ENCODE assay signal across 14 mouse cellular contexts in genomic region chr14:99579765-99580266, GRCm38 (mm10).
DNase-seq lines count a peak whose midpoint lies in the region; ATAC-seq and TF ChIP-seq lines count a peak whose summit lies in the region.
"Had no signal": no experiment of that assay in that cellular context is flagged by ENCODE, and none has a peak within 500 bp of the region (broad histone marks: within the 10 kb centered on the region; RNA-seq: fewer than 3 reads in every experiment).

No protein-coding gene starts in this region.

- no peaks in the 10 kb centered on the region for H3K4me1 ChIP-seq in forebrain, postnatal 0 days (ENCODE audit: insufficient read depth)
- H3K4me1 ChIP-seq in forebrain, embryonic 15.5 days: peaks cover 6% of the 10 kb centered on the region; the same call in 1 of the 2 replicates
- H3K4me1 ChIP-seq in kidney, embryonic 16.5 days (ENCODE audit: insufficient read depth, low read length): 0 out of 2 replicates have a peak, but pooled peaks cover 4% of the 10 kb centered on the region
- H3K4me1 ChIP-seq in intestine, embryonic 14.5 days (replicated peaks; ENCODE audit: control insufficient read depth, insufficient read depth, low read length): peaks cover 15% of the 10 kb centered on the region; the same call in 1 of the 2 replicates
- H3K4me1 ChIP-seq in stomach, embryonic 15.5 days: no peaks in the 10 kb centered on the region; the same call in 1 of the 2 replicates
- H3K4me1 ChIP-seq: liver, embryonic 15.5 days; megakaryocyte, embryonic 14.5 days; neural tube, embryonic 12.5 days had no signal

- no peak for TF ChIP-seq CTCF in forebrain, postnatal 0 days (IDR thresholded peaks at IDR 0.05; ENCODE audit: low read depth)

- WGBS in forebrain, postnatal 0 days: 71% methylated on average over 4 of the region's 4 CpGs
- WGBS in forebrain, embryonic 15.5 days: 75% methylated on average over 4 of the region's 4 CpGs
- 75% methylated on average over 4 of the region's 4 CpGs for WGBS in kidney, embryonic 16.5 days
- 56% methylated on average over 4 of the region's 4 CpGs for WGBS in intestine, embryonic 14.5 days
- WGBS in stomach, embryonic 15.5 days: 62% methylated on average over 4 of the region's 4 CpGs

- H3K9me3 ChIP-seq in forebrain, postnatal 0 days (ENCODE audit: low read length): no peaks in the 10 kb centered on the region
- H3K9me3 ChIP-seq in forebrain, embryonic 15.5 days: no peaks in the 10 kb centered on the region
- H3K9me3 ChIP-seq in kidney, embryonic 16.5 days (ENCODE audit: low read length): no peaks in the 10 kb centered on the region
- no peaks in the 10 kb centered on the region for H3K9me3 ChIP-seq in intestine, embryonic 14.5 days (ENCODE audit: control insufficient read depth, low read length)
- no peaks in the 10 kb centered on the region for H3K9me3 ChIP-seq in stomach, embryonic 15.5 days
- H3K9me3 ChIP-seq: hindbrain, embryonic 10.5 days; liver, embryonic 15.5 days; neural tube, embryonic 12.5 days had no signal

- DNase-seq in forebrain, postnatal 0 days: no peak
- no peak for DNase-seq in kidney, postnatal 14 days
- no peak for DNase-seq in intestine, embryonic 14.5 days (ENCODE audit: low spot score)
- no peak for DNase-seq in ovary, postnatal 10 days (ENCODE audit: low spot score)
- DNase-seq in cerebellum, adult 9-11 months: no peak
- DNase-seq: thymus, postnatal 14 days had no signal

- H3K27ac ChIP-seq in forebrain, postnatal 0 days (ENCODE audit: low read depth, low read length): no peak overlapping the region; the same call in 1 of the 2 replicates
- H3K27ac ChIP-seq in forebrain, embryonic 15.5 days (replicated peaks): no peak overlapping the region
- peak overlapping the region; percentile 65; the same call in 1 of the 2 replicates for H3K27ac ChIP-seq in kidney, embryonic 16.5 days (ENCODE audit: low read length)
- H3K27ac ChIP-seq in intestine, embryonic 14.5 days (ENCODE audit: low read depth): peak overlapping the region; percentile 43; the same call in 1 of the 2 replicates
- H3K27ac ChIP-seq in stomach, embryonic 15.5 days: peak overlapping the region; percentile 89
- H3K27ac ChIP-seq: hindbrain, embryonic 10.5 days; liver, embryonic 15.5 days; neural tube, embryonic 12.5 days had no signal

- peak overlapping the region; percentile 39 for H3K4me2 ChIP-seq in forebrain, postnatal 0 days (ENCODE audit: low read depth)
- no peak overlapping the region for H3K4me2 ChIP-seq in forebrain, embryonic 15.5 days (replicated peaks)
- no peak overlapping the region for H3K4me2 ChIP-seq in kidney, embryonic 16.5 days (replicated peaks; ENCODE audit: low read depth, low read length)
- H3K4me2 ChIP-seq in intestine, embryonic 14.5 days (ENCODE audit: low read length): no peak overlapping the region
- H3K4me2 ChIP-seq in stomach, embryonic 15.5 days: peak overlapping the region; percentile 51; the same call in 1 of the 2 replicates
- H3K4me2 ChIP-seq: liver, embryonic 15.5 days; neural tube, embryonic 12.5 days had no signal

- H3K9ac ChIP-seq in forebrain, postnatal 0 days: no peak overlapping the region
- H3K9ac ChIP-seq in forebrain, embryonic 15.5 days (replicated peaks): no peak overlapping the region
- H3K9ac ChIP-seq in kidney, embryonic 16.5 days (replicated peaks; ENCODE audit: low read length): no peak overlapping the region
- H3K9ac ChIP-seq in intestine, embryonic 14.5 days (ENCODE audit: low read length): no peak overlapping the region
- H3K9ac ChIP-seq in stomach, embryonic 15.5 days: no peak overlapping the region
- H3K9ac ChIP-seq: liver, embryonic 15.5 days; neural tube, embryonic 12.5 days had no signal

- H3K27me3 ChIP-seq in forebrain, postnatal 0 days (ENCODE audit: insufficient read depth, low read length): no peaks in the 10 kb centered on the region
- H3K27me3 ChIP-seq in forebrain, embryonic 15.5 days: no peaks in the 10 kb centered on the region
- no peaks in the 10 kb centered on the region for H3K27me3 ChIP-seq in kidney, embryonic 16.5 days (ENCODE audit: insufficient read depth, low read length)
- H3K27me3 ChIP-seq in intestine, embryonic 14.5 days (replicated peaks; ENCODE audit: control insufficient read depth, insufficient read depth, low read length): no peaks in the 10 kb centered on the region
- H3K27me3 ChIP-seq in stomach, embryonic 15.5 days (replicated peaks): no peaks in the 10 kb centered on the region
- H3K27me3 ChIP-seq: liver, embryonic 15.5 days; megakaryocyte, embryonic 14.5 days; neural tube, embryonic 12.5 days; Patski had no signal

- H3K4me3 ChIP-seq in forebrain, postnatal 0 days (ENCODE audit: low read depth, low read length): no peak overlapping the region
- H3K4me3 ChIP-seq in forebrain, embryonic 15.5 days: no peak overlapping the region
- peak overlapping the region; percentile 11; the same call in 1 of the 2 replicates for H3K4me3 ChIP-seq in kidney, embryonic 16.5 days (ENCODE audit: low read length)
- no peak overlapping the region for H3K4me3 ChIP-seq in intestine, embryonic 14.5 days (ENCODE audit: low read depth, low read length)
- H3K4me3 ChIP-seq in stomach, embryonic 15.5 days (replicated peaks): no peak overlapping the region
- H3K4me3 ChIP-seq: hindbrain, embryonic 10.5 days; liver, embryonic 15.5 days; megakaryocyte, embryonic 14.5 days; neural tube, embryonic 12.5 days had no signal

- ATAC-seq in forebrain, postnatal 0 days: no peak
- ATAC-seq in forebrain, embryonic 15.5 days (replicated peaks): no peak
- ATAC-seq in kidney, embryonic 16.5 days (ENCODE audit: low FRiP score, low TSS enrichment): no peak
- ATAC-seq in intestine, embryonic 14.5 days (replicated peaks; ENCODE audit: low FRiP score, low TSS enrichment, low read depth): no peak
- peak; percentile 4; the same call in 1 of the 2 replicates for ATAC-seq in stomach, embryonic 15.5 days (ENCODE audit: insufficient read depth, low FRiP score, low read depth)
- ATAC-seq: Patski had no signal

- no peaks in the 10 kb centered on the region for H3K36me3 ChIP-seq in forebrain, postnatal 0 days (ENCODE audit: insufficient read depth)
- no peaks in the 10 kb centered on the region for H3K36me3 ChIP-seq in forebrain, embryonic 15.5 days
- H3K36me3 ChIP-seq in kidney, embryonic 16.5 days (ENCODE audit: insufficient read depth, low read length): no peaks in the 10 kb centered on the region
- no peaks in the 10 kb centered on the region for H3K36me3 ChIP-seq in intestine, embryonic 14.5 days (ENCODE audit: control insufficient read depth, insufficient read depth, low read length)
- H3K36me3 ChIP-seq in stomach, embryonic 15.5 days: no peaks in the 10 kb centered on the region
- H3K36me3 ChIP-seq: hindbrain, embryonic 10.5 days; liver, embryonic 15.5 days; neural tube, embryonic 12.5 days had no signal

Comparison
In these comparisons a context has a peak if more than half of its experiments do, and no peak if none do; other contexts are left out.
1. H3K4me2 ChIP-seq: peak in forebrain, postnatal 0 days (single experiment) and stomach, embryonic 15.5 days (single experiment); none in forebrain, embryonic 15.5 days (single experiment), kidney, embryonic 16.5 days (single experiment) and intestine, embryonic 14.5 days (single experiment).
2. H3K27ac ChIP-seq: peak in kidney, embryonic 16.5 days (single experiment), intestine, embryonic 14.5 days (single experiment) and stomach, embryonic 15.5 days (single experiment); none in forebrain, postnatal 0 days (single experiment) and forebrain, embryonic 15.5 days (single experiment).